Mouse (Mus musculus) liver, embryonic 14.5 days (tissue): ENCODE measurements around the gene Cdh16. TPM values are rescaled to one million over a fixed set of nuclear protein-coding genes. Genes with fewer than 3 reads are reported as not detected.
"Not testable (repeated sequence)": the region's sequence is repeated elsewhere in the genome, so short reads cannot be mapped to it uniquely, and the experiment has no call there.

ENCODE experiments used
- ATAC-seq: fragments of 200-750 bp; cut with Nextera tagmentation; 2 replicates; pipeline ENCODE4 v1.8.0; 2017; ENCODE audit warnings: moderate number of reproducible peaks, mild to moderate bottlenecking, moderate library complexity; ENCODE audit not compliant: insufficient read depth
- DNase-seq, 3 experiments: peaks; one replicate each; pipeline ENCODE4 v3.0.0-alpha.2; 2012 to 2013; ENCODE audit warnings: low read depth in 3 of 3, low spot score in 3 of 3
- H3K27ac ChIP-seq: fragments of 300-500 bp; sonication (generic); 2 replicates; pipeline ENCODE4 v1.5.1; 2014; ENCODE audit warnings: moderate library complexity, mild to moderate bottlenecking, control low read depth, inconsistent platforms
- H3K27me3 ChIP-seq: fragments of 300-500 bp; sonication (generic); 2 replicates; pipeline ENCODE4 v1.6.1; 2014; ENCODE audit warnings: mild to moderate bottlenecking, low read length, moderate library complexity; ENCODE audit not compliant: control insufficient read depth, insufficient read depth
- H3K36me3 ChIP-seq: fragments of 300-500 bp; sonication (generic); replicated peaks from 2 replicates; pipeline ENCODE4 v1.6.1; 2014; ENCODE audit warnings: low read depth; ENCODE audit not compliant: control insufficient read depth, insufficient read depth
- H3K4me1 ChIP-seq, 2 experiments: fragments of 200-500 bp in 1 of 2; fragments of 300-500 bp in 1 of 2; sonication (generic) in 1 of 2; replicated peaks; 2 replicates each; pipeline ENCODE4 v1.6.1; 2012 to 2014; ENCODE audit warnings: antibody characterized with exemption in 1 of 2, inconsistent platforms in 1 of 2, low read length in 1 of 2; ENCODE audit not compliant: control insufficient read depth in 2 of 2, insufficient read depth in 2 of 2
- H3K4me2 ChIP-seq: fragments of 300-500 bp; sonication (generic); 2 replicates; pipeline ENCODE4 v1.6.1; 2014; ENCODE audit warnings: low read depth, mild to moderate bottlenecking, control low read depth, moderate library complexity
- H3K4me3 ChIP-seq, 2 experiments: fragments of 200-500 bp in 1 of 2; fragments of 300-500 bp in 1 of 2; sonication (generic) in 1 of 2; 2 replicates each; pipeline ENCODE4 v1.5.1; 2012 to 2014; ENCODE audit warnings: low read depth in 2 of 2, low read length in 2 of 2, mild to moderate bottlenecking in 2 of 2, control low read depth in 1 of 2, inconsistent platforms in 1 of 2, moderate library complexity in 1 of 2; ENCODE audit not compliant: insufficient read depth in 1 of 2
- H3K9ac ChIP-seq: fragments of 300-500 bp; sonication (generic); replicated peaks from 2 replicates; pipeline ENCODE4 v1.6.1; 2014; ENCODE audit warnings: mild to moderate bottlenecking, control low read depth, moderate library complexity
- H3K9me3 ChIP-seq: fragments of 300-500 bp; sonication (generic); 2 replicates; pipeline ENCODE4 v1.6.1; 2016; ENCODE audit warnings: low read length, mixed read lengths; ENCODE audit not compliant: control insufficient read depth
- CTCF ChIP-seq: IDR thresholded peaks from 2 replicates; pipeline ENCODE4 v1.5.1; 2016; ENCODE audit warnings: antibody characterized with exemption, low read depth, control low read depth
- EP300 ChIP-seq: IDR thresholded peaks from 2 replicates; pipeline ENCODE4 v1.6.1; 2016; ENCODE audit warnings: antibody characterized with exemption, low read depth
- WGBS: fragments of 180-500 bp; shearing (Covaris S2); extraction: QIAGEN DNeasy Blood & Tissue Kit; methylation state at CpG from one replicate; pipeline ENCODE4 v1.1.7; 2014; ENCODE audit not compliant: insufficient replicate concordance; 5-methylcytosine and 5-hydroxymethylcytosine counted together
- polyA plus RNA-seq, 2 experiments: library from polyadenylated mRNA; depleted of rRNA in 1 of 2; stranded (reverse) in 1 of 2; unstranded in 1 of 2; fragments of >200 nt; fragmentation: Nextera tagmentation in 1 of 2; extraction: Ambion mirVana in 1 of 2; gene quantifications; 2 replicates each; pipeline versions ENCODE4 v1.2.1 to v1.2.3; 2012 to 2014

Gene Cdh16
- polyA plus RNA-seq (2012; rRNA removed) (0.01 and 0.02 TPM in 2 replicates), polyA plus RNA-seq (2014; fragmentation: Nextera tagmentation; extraction: Ambion mirVana) (not detected in 2 replicates)

DNA sequence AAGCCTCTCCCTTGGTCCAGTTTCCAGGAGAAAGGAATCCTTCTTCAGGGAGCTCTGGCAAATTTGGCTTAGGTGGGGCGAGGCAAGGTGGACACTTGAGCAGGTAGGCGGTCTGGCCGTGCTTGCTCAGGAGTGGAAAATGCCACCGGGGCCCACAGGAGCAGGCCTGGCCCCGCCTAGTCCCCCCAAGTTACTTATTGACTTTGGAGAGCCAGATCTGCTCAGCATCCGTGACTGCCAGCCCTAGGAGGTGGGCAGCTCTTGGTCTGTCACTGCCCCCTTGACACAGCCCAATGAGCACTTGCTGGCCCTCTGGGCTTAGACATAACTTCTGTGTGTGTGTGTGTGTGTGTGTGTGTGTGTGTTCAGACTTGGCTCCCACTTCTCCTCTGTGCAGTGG, at the start of gene Cdh16:
TSS of gene Cdh16 (minus strand) at position 236 of the 400 bp plus-strand sequence.
- TF ChIP-seq EP300 (no peak), CTCF (no peak)
- ATAC-seq (no peak), DNase-seq (no peak)
- Histone ChIP-seq H3K9me3 (no peaks in the 10 kb centered on the region), H3K4me1 (no peaks in the 10 kb centered on the region), H3K4me3 (no peak within 1 kb of the TSS), H3K36me3 (no peaks in the 10 kb centered on the region), H3K27ac (no peak within 1 kb of the TSS), H3K4me2 (no peak within 1 kb of the TSS), H3K27me3 (no peaks in the 10 kb centered on the region), H3K9ac (no peak within 1 kb of the TSS)
- WGBS: 63% methylated on average over 6 of the region's 6 CpGs

DNA sequence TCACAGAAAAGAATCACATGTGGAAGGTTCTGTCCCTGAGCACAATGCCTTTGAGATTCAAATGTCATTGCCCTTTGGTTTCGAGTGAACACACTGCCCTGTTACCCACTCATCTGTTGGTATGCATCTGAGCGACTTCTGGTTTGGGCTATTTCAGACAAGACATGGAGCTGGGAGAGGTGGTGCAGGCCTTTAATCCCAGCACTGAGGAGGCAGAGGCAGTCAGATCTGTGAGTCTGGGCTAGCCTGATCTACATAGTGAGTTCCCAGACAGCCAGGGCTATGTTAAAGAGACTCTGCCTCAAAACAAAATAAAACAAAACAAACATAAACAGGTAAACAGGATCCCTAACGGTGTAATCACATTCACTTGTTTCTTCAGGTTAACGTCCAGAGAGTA, 31.4 kb upstream of the Cdh16 start:
- no peak overlapping the region for H3K27ac ChIP-seq
- 57% methylated on average over 4 of the region's 4 CpGs for WGBS
- ATAC-seq (no peak), DNase-seq (no peak)
- TF ChIP-seq CTCF: no peak
- TF ChIP-seq EP300: no peak
- H3K36me3 ChIP-seq: no peaks in the 10 kb centered on the region
- H3K9me3 ChIP-seq: no peaks in the 10 kb centered on the region
- no peaks in the 10 kb centered on the region for H3K4me1 ChIP-seq
- no peak overlapping the region for H3K4me3 ChIP-seq
- no peaks in the 10 kb centered on the region for H3K27me3 ChIP-seq
- no peak overlapping the region for H3K9ac ChIP-seq
- H3K4me2 ChIP-seq: no peak overlapping the region

DNA sequence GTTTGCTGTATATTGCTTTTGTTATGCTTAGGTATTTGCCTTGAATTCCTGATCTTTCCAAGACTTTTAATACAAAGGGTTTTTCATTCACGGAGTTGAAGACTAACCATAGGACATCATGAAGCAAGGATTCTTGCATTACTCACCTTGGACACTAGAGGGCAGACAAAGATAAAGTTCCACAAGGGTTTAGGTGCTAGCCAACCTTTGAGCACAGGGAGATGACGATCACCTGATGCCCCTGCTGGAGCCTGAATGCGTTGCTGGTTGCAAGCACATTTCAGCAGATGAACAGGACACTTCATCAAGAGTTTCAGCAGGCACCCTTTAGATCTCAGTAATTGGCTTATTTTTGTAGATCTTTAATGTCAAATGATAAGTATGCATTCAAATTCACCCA, 30.8 kb upstream of the Cdh16 start:
- Histone ChIP-seq H3K4me2 (no peak overlapping the region), H3K9me3 (no peaks in the 10 kb centered on the region), H3K4me3 (no peak overlapping the region), H3K4me1 (no peaks in the 10 kb centered on the region), H3K9ac (no peak overlapping the region), H3K27me3 (no peaks in the 10 kb centered on the region), H3K36me3 (no peaks in the 10 kb centered on the region), H3K27ac (no peak overlapping the region)
- TF ChIP-seq EP300: no peak
- TF ChIP-seq CTCF: peak; percentile 88
- DNase-seq (peak; percentile 57 to 61 (median 58)), ATAC-seq (no peak)
- 7% methylated on average over 3 of the region's 3 CpGs for WGBS

- not testable (repeated sequence) for H3K27me3 ChIP-seq, H3K4me2 ChIP-seq, H3K9ac ChIP-seq, H3K27ac ChIP-seq, H3K36me3 ChIP-seq, H3K4me3 ChIP-seq, H3K9me3 ChIP-seq, ATAC-seq, DNase-seq
- peaks cover 10 to 16% of the 10 kb centered on the region in 2 experiments for H3K4me1 ChIP-seq
- TF ChIP-seq CTCF: 0 out of 2 replicates have a peak, but pooled peaks have one; percentile 9
- WGBS: 39% methylated on average over 3 of the region's 3 CpGs
These were observed 20.0 kb upstream of the Cdh16 start for GRCm38 (mm10) chr8:104644187-104644586.

- ATAC-seq: no peak
- 78% methylated on average over 6 of the region's 6 CpGs for WGBS
These were observed 18.1 kb upstream of the Cdh16 start for GRCm38 (mm10) chr8:104642324-104642654.

More at GRCm38 (mm10) chr8:104642324-104642654, 18.1 kb upstream of the Cdh16 start:
- no peaks in the 10 kb centered on the region for H3K27me3 ChIP-seq
- H3K9ac ChIP-seq: peak overlapping the region; percentile 80
- no peak overlapping the region for H3K27ac ChIP-seq
- peak overlapping the region; percentile 96 for H3K4me2 ChIP-seq
- peaks cover 10% of the 10 kb centered on the region for H3K36me3 ChIP-seq
- no peak for DNase-seq
- H3K9me3 ChIP-seq: no peaks in the 10 kb centered on the region
- H3K4me1 ChIP-seq: peaks cover 10 to 16% of the 10 kb centered on the region in 2 experiments
- peak overlapping the region; percentile 85 to 91 for H3K4me3 ChIP-seq
- no peak for TF ChIP-seq CTCF
- no peak for TF ChIP-seq EP300
